Mouse (Mus musculus) kidney, adult 2 months (tissue): ENCODE measurements at regions not wholly inside any gene's neighbourhood (a gene's known extent, or its start where the extent isn't known, plus 50 kb on each side); places are given as distances from the start of the nearest gene placed in this dataset.

ENCODE experiments used
- DNase-seq: peaks from one replicate; pipeline ENCODE4 v3.0.0; 2021
- H3K27ac ChIP-seq: fragments of 200-500 bp; 2 replicates; pipeline ENCODE4 v1.5.1; 2012; ENCODE audit warnings: low read depth, low read length, control low read depth, inconsistent platforms; ENCODE audit not compliant: insufficient read depth
- H3K27me3 ChIP-seq: fragments of 200-500 bp; replicated peaks from 2 replicates; pipeline ENCODE4 v1.6.1; 2012; ENCODE audit warnings: mild to moderate bottlenecking, moderate library complexity, low read length, inconsistent platforms; ENCODE audit not compliant: control insufficient read depth, insufficient read depth
- H3K36me3 ChIP-seq: fragments of 200-500 bp; 2 replicates; pipeline ENCODE4 v1.6.1; 2012; ENCODE audit warnings: mild to moderate bottlenecking, moderate library complexity, low read length, inconsistent platforms; ENCODE audit not compliant: control insufficient read depth, insufficient read depth
- H3K4me1 ChIP-seq: fragments of 200-500 bp; 2 replicates; pipeline ENCODE4 v1.6.1; 2011; ENCODE audit warnings: low read length; ENCODE audit not compliant: control insufficient read depth, insufficient read depth
- H3K4me3 ChIP-seq: fragments of 200-500 bp; 2 replicates; pipeline ENCODE4 v1.5.1; 2011; ENCODE audit warnings: mild to moderate bottlenecking, low read depth, low read length, control low read depth; ENCODE audit not compliant: insufficient read depth
- CTCF ChIP-seq: fragments of 200-500 bp; conservative IDR thresholded peaks from 2 replicates; pipeline ENCODE4 v1.5.1; 2011; ENCODE audit warnings: low read depth, mild to moderate bottlenecking, control low read depth, low read length, moderate library complexity, mixed read lengths; ENCODE audit not compliant: insufficient read depth, insufficient read length
- POLR2A ChIP-seq: fragments of 200-500 bp; IDR thresholded peaks from one replicate; pipeline ENCODE4 v1.6.1; 2011; ENCODE audit warnings: low read depth, low read length, control low read depth
- WGBS: fragments of 180-500 bp; shearing (Covaris S2); methylation state at CpG from one replicate; pipeline ENCODE4 v1.1.7; 2018; 5-methylcytosine and 5-hydroxymethylcytosine counted together

- WGBS: 63% methylated on average over 4 of the region's 4 CpGs
- no peak for DNase-seq
- TF ChIP-seq CTCF (no peak), POLR2A (no peak)
Observed at GRCm38 (mm10) chr2:160085999-160086398, 248.0 kb downstream of the Gm826 start.

GRCm38 (mm10) chr2:160083674-160084073 lies 250.3 kb downstream of the Gm826 start:
- TF ChIP-seq POLR2A: no peak
- TF ChIP-seq CTCF: no peak
- WGBS: 84% methylated on average over 4 of the region's 4 CpGs
- no peak for DNase-seq
- Histone ChIP-seq H3K36me3 (no peaks in the 10 kb centered on the region), H3K27me3 (no peaks in the 10 kb centered on the region), H3K4me3 (no peak overlapping the region), H3K4me1 (no peaks in the 10 kb centered on the region), H3K27ac (no peak overlapping the region)

More at GRCm38 (mm10) chr2:160085999-160086398, 248.0 kb downstream of the Gm826 start:
- no peak overlapping the region for H3K27ac ChIP-seq
- no peaks in the 10 kb centered on the region for H3K27me3 ChIP-seq
- H3K36me3 ChIP-seq: no peaks in the 10 kb centered on the region
- no peaks in the 10 kb centered on the region for H3K4me1 ChIP-seq
- H3K4me3 ChIP-seq: no peak overlapping the region

GRCm38 (mm10) chr2:160082106-160082653 lies 251.8 kb downstream of the Gm826 start:
- Histone ChIP-seq H3K27ac (no peak overlapping the region), H3K27me3 (no peaks in the 10 kb centered on the region), H3K4me3 (no peak overlapping the region), H3K36me3 (no peaks in the 10 kb centered on the region), H3K4me1 (no peaks in the 10 kb centered on the region)
- no peak for DNase-seq
- 64% methylated on average over 5 of the region's 5 CpGs for WGBS
- TF ChIP-seq CTCF (no peak), POLR2A (no peak)

- H3K27me3 ChIP-seq: no peaks in the 10 kb centered on the region
- TF ChIP-seq POLR2A (no peak), CTCF (no peak)
- 52% methylated on average over 3 of the region's 3 CpGs for WGBS
- no peak for DNase-seq
- H3K27ac ChIP-seq: no peak overlapping the region
- H3K36me3 ChIP-seq: no peaks in the 10 kb centered on the region
- no peaks in the 10 kb centered on the region for H3K4me1 ChIP-seq
- H3K4me3 ChIP-seq: no peak overlapping the region
Observed at GRCm38 (mm10) chr2:160075694-160076093, 258.3 kb downstream of the Gm826 start.

GRCm38 (mm10) chr2:160070441-160070840 lies 263.5 kb downstream of the Gm826 start:
- peaks cover 6% of the 10 kb centered on the region; the same call in 1 of the 2 replicates for H3K4me1 ChIP-seq
- TF ChIP-seq CTCF (no peak), POLR2A (no peak)
- H3K36me3 ChIP-seq: no peaks in the 10 kb centered on the region
- no peaks in the 10 kb centered on the region for H3K27me3 ChIP-seq
- H3K27ac ChIP-seq: no peak overlapping the region
- no peak overlapping the region for H3K4me3 ChIP-seq
- DNase-seq: no peak
- WGBS: 82% methylated on average over 2 of the region's 2 CpGs

GRCm38 (mm10) chr2:160068772-160069171 lies 265.2 kb downstream of the Gm826 start:
- peaks cover 6% of the 10 kb centered on the region; the same call in 1 of the 2 replicates for H3K4me1 ChIP-seq
- no peak overlapping the region for H3K27ac ChIP-seq
- H3K27me3 ChIP-seq: no peaks in the 10 kb centered on the region
- 85% methylated on average over 4 of the region's 4 CpGs for WGBS
- no peak for TF ChIP-seq CTCF
- TF ChIP-seq POLR2A: no peak
- DNase-seq: no peak
- no peak overlapping the region for H3K4me3 ChIP-seq
- H3K36me3 ChIP-seq: no peaks in the 10 kb centered on the region

- H3K4me1 ChIP-seq: peaks cover 6% of the 10 kb centered on the region; the same call in 1 of the 2 replicates
- no peaks in the 10 kb centered on the region for H3K27me3 ChIP-seq
- no peak overlapping the region for H3K27ac ChIP-seq
- WGBS: 63% methylated on average over 9 of the region's 9 CpGs
- no peak for TF ChIP-seq CTCF
- TF ChIP-seq POLR2A: no peak
- DNase-seq: no peak
- no peaks in the 10 kb centered on the region for H3K36me3 ChIP-seq
- no peak overlapping the region for H3K4me3 ChIP-seq
Observed at GRCm38 (mm10) chr2:160067904-160068303, 266.1 kb downstream of the Gm826 start.
